Mouse (Mus musculus) fibroblast of lung, adult 2 months (primary cell): ENCODE results near the gene Gpr89.

ENCODE experiments used
- DNase-seq: peaks from one replicate; pipeline ENCODE4 v3.0.0-alpha.2; 2011; ENCODE audit warnings: low read depth

The Gpr89 gene

DNA sequence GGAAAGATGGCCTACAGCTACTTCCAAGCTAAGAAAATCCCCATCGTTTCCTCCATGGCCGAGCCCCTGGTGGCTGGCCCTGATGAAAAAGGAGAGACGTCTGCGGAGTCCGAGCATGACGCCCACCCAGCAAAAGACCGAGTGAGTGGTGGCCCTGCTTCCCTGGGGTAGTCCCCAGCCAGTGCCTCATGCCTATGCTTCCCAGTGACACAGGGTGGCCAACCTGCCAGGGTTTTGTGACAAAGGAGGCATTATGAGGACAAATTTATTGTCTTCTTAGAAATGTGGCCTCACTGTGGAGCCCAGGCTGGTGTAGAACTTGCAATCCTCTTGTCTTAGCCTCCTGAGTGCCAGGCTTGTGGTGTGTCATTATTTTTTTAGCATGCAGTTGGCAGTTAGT, 36.1 kb downstream of the Gpr89 start:
- no peak for DNase-seq

DNA sequence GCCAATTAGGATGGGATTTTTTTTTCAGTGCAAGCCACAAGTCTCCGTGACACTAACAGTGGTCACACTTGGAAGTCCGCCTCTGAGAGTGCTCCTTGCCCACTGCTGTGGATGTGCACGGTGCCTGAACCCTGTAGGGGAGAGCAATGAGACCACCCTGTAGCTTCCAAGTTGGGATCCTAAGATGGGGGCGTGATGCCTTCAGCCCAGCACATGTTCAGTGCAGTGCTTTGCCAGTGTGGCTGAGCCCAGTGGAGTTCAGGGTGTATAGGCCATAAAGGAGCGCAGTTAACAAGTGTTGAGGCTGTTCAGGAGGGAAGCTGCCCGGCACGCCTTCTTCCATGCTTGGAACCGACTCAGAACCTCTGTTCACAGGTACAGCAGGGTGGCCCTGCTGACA, 36.6 kb downstream of the Gpr89 start:
- no peak for DNase-seq

GRCm38 (mm10) chr3:96867863-96868262, 37.3 kb downstream of the Gpr89 start:
- no peak for DNase-seq

- no peak for DNase-seq
Observed at GRCm38 (mm10) chr3:96860498-96860897, 44.6 kb downstream of the Gpr89 start.

- DNase-seq, result no peak
Observed at GRCm38 (mm10) chr3:96855833-96856232, 49.3 kb downstream of the Gpr89 start.

DNA sequence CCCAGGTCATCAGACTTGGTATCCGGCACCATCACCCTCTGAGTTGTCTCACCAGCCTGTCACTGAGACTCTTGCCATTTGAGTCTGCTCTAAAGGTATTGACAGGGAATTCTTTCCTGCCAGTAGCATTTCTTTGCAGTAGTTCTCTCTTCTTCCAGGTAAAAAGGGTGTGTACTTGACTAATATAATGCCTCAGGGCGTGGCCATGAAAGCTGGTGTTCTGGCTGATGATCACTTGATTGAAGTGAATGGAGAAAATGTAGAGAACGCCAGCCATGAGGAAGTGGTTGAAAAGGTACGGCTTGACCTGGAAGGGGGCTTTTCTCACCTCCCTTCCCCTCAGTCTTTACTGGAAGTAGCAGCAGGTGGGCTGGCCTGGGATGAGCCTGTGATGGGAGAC, 50.8 kb downstream of the Gpr89 start:
- no peak for DNase-seq

DNA sequence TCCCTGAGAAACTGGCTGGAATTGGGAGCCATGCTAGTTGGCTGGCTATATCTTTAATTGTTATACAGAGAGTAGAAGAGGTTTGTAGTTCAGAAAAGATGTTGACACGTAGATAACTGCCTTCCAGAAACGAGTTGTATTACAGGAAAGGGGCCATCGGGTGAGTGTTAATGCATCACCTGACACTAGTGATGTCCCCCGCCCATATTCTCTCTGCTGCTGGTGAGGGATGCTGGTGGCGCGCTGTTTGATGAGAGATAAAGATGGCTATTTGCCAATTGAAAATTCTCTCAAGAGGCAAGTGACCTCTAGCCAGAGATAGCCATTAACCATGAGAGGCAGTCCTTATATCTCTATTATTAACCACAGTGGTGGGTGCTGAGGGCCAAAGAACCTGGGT, 52.6 kb downstream of the Gpr89 start:
- DNase-seq, result no peak

GRCm38 (mm10) chr3:96849168-96849727, 55.9 kb downstream of the Gpr89 start:
- no peak for DNase-seq

GRCm38 (mm10) chr3:96848470-96848869, 56.7 kb downstream of the Gpr89 start:
- DNase-seq, result no peak

- DNase-seq, result no peak
Observed at GRCm38 (mm10) chr3:96847661-96848060, 57.5 kb downstream of the Gpr89 start.

- DNase-seq, result no peak
Observed at GRCm38 (mm10) chr3:96846985-96847384, 58.2 kb downstream of the Gpr89 start.

- DNase-seq, result no peak
Observed at GRCm38 (mm10) chr3:96845806-96846205, 59.3 kb downstream of the Gpr89 start.

- no peak for DNase-seq
Observed at GRCm38 (mm10) chr3:96845191-96845590, 60.0 kb downstream of the Gpr89 start.

GRCm38 (mm10) chr3:96838996-96839645, 66.0 kb downstream of the Gpr89 start:
- DNase-seq, result no peak

- DNase-seq, result no peak
Observed at GRCm38 (mm10) chr3:96836414-96836813, 68.7 kb downstream of the Gpr89 start.

GRCm38 (mm10) chr3:96834587-96835348, 70.4 kb downstream of the Gpr89 start:
- DNase-seq, result no peak

- DNase-seq, result no peak
Observed at GRCm38 (mm10) chr3:96832930-96833329, 72.2 kb downstream of the Gpr89 start.

DNA sequence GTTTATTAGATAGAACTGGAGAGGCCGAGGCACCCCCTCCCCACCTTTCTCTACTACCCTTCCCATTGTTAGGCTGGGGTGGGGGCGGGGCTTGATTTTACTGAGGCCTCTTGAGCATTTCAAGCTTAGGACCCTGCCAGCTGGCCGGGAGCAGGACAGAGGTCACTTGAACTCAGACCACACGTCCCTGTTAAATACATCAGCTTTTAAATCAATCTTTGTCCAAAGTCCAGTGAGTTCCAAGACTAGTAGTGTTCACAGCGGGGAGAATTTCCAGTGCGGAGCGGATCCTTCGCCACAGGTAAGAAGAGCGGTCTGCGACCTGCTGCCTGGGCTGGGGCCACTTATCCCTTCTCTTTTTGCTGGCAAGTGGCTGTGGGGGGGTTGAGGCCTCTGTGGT, 75.3 kb downstream of the Gpr89 start:
- DNase-seq, result no peak

GRCm38 (mm10) chr3:96828984-96829383, 76.2 kb downstream of the Gpr89 start, which contains the start of the genes Pdzk1 and Cd160:
TSS of gene Pdzk1 (plus strand) at chr3:96829284.
TSS of gene Cd160 (minus strand) at chr3:96829351.
- no peak for DNase-seq

DNA sequence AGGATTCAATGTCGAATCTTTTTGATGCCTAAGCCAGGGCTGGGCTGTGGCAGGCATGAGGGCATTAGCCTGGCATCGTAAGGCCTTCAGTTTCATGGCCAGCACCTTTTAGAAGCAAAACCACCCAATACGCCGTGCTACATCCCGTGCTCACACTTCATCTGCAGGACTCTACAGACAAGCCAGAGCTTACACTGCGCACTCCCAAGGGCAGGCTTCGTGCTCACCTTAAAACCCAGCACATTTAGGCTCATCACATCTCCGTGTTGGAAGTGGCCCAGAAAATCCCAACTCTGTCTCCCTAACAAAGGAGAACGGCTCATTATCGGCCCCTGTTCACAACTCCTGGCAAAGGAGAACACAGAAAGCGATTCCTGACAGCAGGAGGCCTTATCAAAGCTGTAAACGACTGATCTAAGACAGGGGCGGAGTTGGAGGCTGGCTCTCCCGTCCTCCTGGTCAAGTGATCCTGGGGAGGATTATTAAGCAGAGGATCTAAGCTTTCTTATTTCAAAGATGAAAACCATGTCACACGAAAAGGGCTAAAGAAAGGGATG, 76.8 kb downstream of the Gpr89 start:
- no peak for DNase-seq

- DNase-seq, result no peak
Observed at GRCm38 (mm10) chr3:96825261-96825660, 79.9 kb downstream of the Gpr89 start.

- DNase-seq, result no peak
Observed at GRCm38 (mm10) chr3:96824614-96825013, 80.5 kb downstream of the Gpr89 start.

GRCm38 (mm10) chr3:96823701-96824100, 81.4 kb downstream of the Gpr89 start:
- no peak for DNase-seq
